Mouse (Mus musculus) liver, embryonic 14.5 days (tissue): ENCODE measurements around the gene Hdac4. TPM values are rescaled to one million over a fixed set of nuclear protein-coding genes. Genes with fewer than 3 reads are reported as not detected.

ENCODE experiments used
- ATAC-seq: fragments of 200-750 bp; cut with Nextera tagmentation; 2 replicates; pipeline ENCODE4 v1.8.0; 2017; ENCODE audit warnings: moderate number of reproducible peaks, mild to moderate bottlenecking, moderate library complexity; ENCODE audit not compliant: insufficient read depth
- DNase-seq, 3 experiments: peaks; one replicate each; pipeline ENCODE4 v3.0.0-alpha.2; 2012 to 2013; ENCODE audit warnings: low read depth in 3 of 3, low spot score in 3 of 3
- H3K27ac ChIP-seq: fragments of 300-500 bp; sonication (generic); 2 replicates; pipeline ENCODE4 v1.5.1; 2014; ENCODE audit warnings: moderate library complexity, mild to moderate bottlenecking, control low read depth, inconsistent platforms
- H3K27me3 ChIP-seq: fragments of 300-500 bp; sonication (generic); 2 replicates; pipeline ENCODE4 v1.6.1; 2014; ENCODE audit warnings: mild to moderate bottlenecking, low read length, moderate library complexity; ENCODE audit not compliant: control insufficient read depth, insufficient read depth
- H3K36me3 ChIP-seq: fragments of 300-500 bp; sonication (generic); replicated peaks from 2 replicates; pipeline ENCODE4 v1.6.1; 2014; ENCODE audit warnings: low read depth; ENCODE audit not compliant: control insufficient read depth, insufficient read depth
- H3K4me1 ChIP-seq, 2 experiments: fragments of 200-500 bp in 1 of 2; fragments of 300-500 bp in 1 of 2; sonication (generic) in 1 of 2; replicated peaks; 2 replicates each; pipeline ENCODE4 v1.6.1; 2012 to 2014; ENCODE audit warnings: antibody characterized with exemption in 1 of 2, inconsistent platforms in 1 of 2, low read length in 1 of 2; ENCODE audit not compliant: control insufficient read depth in 2 of 2, insufficient read depth in 2 of 2
- H3K4me2 ChIP-seq: fragments of 300-500 bp; sonication (generic); 2 replicates; pipeline ENCODE4 v1.6.1; 2014; ENCODE audit warnings: low read depth, mild to moderate bottlenecking, control low read depth, moderate library complexity
- H3K4me3 ChIP-seq, 2 experiments: fragments of 200-500 bp in 1 of 2; fragments of 300-500 bp in 1 of 2; sonication (generic) in 1 of 2; 2 replicates each; pipeline ENCODE4 v1.5.1; 2012 to 2014; ENCODE audit warnings: low read depth in 2 of 2, low read length in 2 of 2, mild to moderate bottlenecking in 2 of 2, control low read depth in 1 of 2, inconsistent platforms in 1 of 2, moderate library complexity in 1 of 2; ENCODE audit not compliant: insufficient read depth in 1 of 2
- H3K9ac ChIP-seq: fragments of 300-500 bp; sonication (generic); replicated peaks from 2 replicates; pipeline ENCODE4 v1.6.1; 2014; ENCODE audit warnings: mild to moderate bottlenecking, control low read depth, moderate library complexity
- H3K9me3 ChIP-seq: fragments of 300-500 bp; sonication (generic); 2 replicates; pipeline ENCODE4 v1.6.1; 2016; ENCODE audit warnings: low read length, mixed read lengths; ENCODE audit not compliant: control insufficient read depth
- CTCF ChIP-seq: IDR thresholded peaks from 2 replicates; pipeline ENCODE4 v1.5.1; 2016; ENCODE audit warnings: antibody characterized with exemption, low read depth, control low read depth
- EP300 ChIP-seq: IDR thresholded peaks from 2 replicates; pipeline ENCODE4 v1.6.1; 2016; ENCODE audit warnings: antibody characterized with exemption, low read depth
- WGBS: fragments of 180-500 bp; shearing (Covaris S2); extraction: QIAGEN DNeasy Blood & Tissue Kit; methylation state at CpG from one replicate; pipeline ENCODE4 v1.1.7; 2014; ENCODE audit not compliant: insufficient replicate concordance; 5-methylcytosine and 5-hydroxymethylcytosine counted together
- polyA plus RNA-seq, 2 experiments: library from polyadenylated mRNA; depleted of rRNA in 1 of 2; stranded (reverse) in 1 of 2; unstranded in 1 of 2; fragments of >200 nt; fragmentation: Nextera tagmentation in 1 of 2; extraction: Ambion mirVana in 1 of 2; gene quantifications; 2 replicates each; pipeline versions ENCODE4 v1.2.1 to v1.2.3; 2012 to 2014

The Hdac4 gene
- polyA plus RNA-seq, 2 experiments = 1.5 to 3.1 TPM

DNA sequence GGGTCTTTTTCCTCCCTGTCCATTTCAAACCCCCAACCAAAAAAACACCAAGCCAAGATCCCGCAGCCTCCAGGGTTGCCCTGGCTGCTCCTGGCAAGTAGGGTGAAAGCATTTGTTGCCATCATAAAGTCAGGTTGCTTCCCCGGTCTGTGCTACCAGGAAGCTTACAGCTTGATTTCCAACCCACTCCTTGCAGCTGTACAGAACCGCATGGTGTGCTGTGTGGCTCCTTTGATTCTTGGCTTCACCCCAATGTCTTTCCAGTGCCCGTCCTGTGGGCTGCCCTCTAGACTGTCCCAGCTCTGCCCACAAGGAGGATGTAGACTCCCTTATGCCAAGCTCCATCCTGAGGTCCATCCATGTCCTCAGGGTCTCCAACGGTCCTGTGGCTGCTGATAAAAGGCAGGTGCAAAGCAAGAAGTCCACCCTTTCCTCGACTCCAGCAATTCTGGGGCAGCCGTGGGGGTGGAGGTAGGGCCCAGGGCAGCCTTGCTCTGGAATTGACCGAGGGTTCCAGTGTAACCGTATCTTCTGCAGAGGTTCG lies 277.2 kb downstream of the Hdac4 start:
- H3K4me3 ChIP-seq = no peak overlapping the region
- 64% methylated on average over 10 of the region's 10 CpGs for WGBS
- no peaks in the 10 kb centered on the region for H3K9me3 ChIP-seq
- no peaks in the 10 kb centered on the region for H3K4me1 ChIP-seq
- ATAC-seq = no peak
- no peak for DNase-seq
- TF ChIP-seq CTCF (no peak), EP300 (no peak)
- no peak overlapping the region for H3K27ac ChIP-seq
- H3K36me3 ChIP-seq = no peaks in the 10 kb centered on the region
- H3K27me3 ChIP-seq = no peaks in the 10 kb centered on the region
- H3K4me2 ChIP-seq = no peak overlapping the region
- H3K9ac ChIP-seq = no peak overlapping the region

- ATAC-seq = no peak
- 38% methylated on average over 2 of the region's 2 CpGs for WGBS
These were observed 277.9 kb downstream of the Hdac4 start for GRCm38 (mm10) chr1:91917596-91917995.

DNA sequence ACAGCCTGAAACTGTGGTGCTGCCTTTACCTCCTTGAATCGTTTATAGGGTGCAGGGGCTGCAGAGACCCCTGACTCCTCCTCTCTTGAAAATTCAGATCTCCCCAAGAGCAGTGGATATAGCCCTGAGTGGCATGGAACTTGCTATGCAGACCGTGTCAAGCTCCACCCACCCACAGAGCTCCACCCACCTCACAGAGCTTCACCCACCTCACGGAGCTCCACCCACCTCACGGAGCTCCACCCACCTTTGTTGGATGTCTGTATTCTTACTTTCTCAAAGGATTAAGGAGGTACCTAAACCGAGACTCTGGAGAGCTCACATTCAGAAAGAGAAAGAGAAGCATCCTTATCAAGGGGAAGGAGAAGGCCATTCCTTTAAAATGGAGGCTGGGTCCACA lies 279.5 kb downstream of the Hdac4 start:
- H3K9ac ChIP-seq = no peak overlapping the region
- no peaks in the 10 kb centered on the region for H3K36me3 ChIP-seq
- H3K27me3 ChIP-seq = no peaks in the 10 kb centered on the region
- WGBS = 55% methylated on average over 5 of the region's 5 CpGs
- H3K4me3 ChIP-seq = no peak overlapping the region
- ATAC-seq (no peak), DNase-seq (no peak)
- H3K4me2 ChIP-seq = no peak overlapping the region
- H3K9me3 ChIP-seq = no peaks in the 10 kb centered on the region
- no peak overlapping the region for H3K27ac ChIP-seq
- H3K4me1 ChIP-seq = no peaks in the 10 kb centered on the region; a peak in 1 of 4 replicates
- no peak for TF ChIP-seq EP300
- TF ChIP-seq CTCF = no peak

More at GRCm38 (mm10) chr1:91917596-91917995, 277.9 kb downstream of the Hdac4 start:
- H3K4me2 ChIP-seq = no peak overlapping the region
- H3K9ac ChIP-seq = no peak overlapping the region
- no peaks in the 10 kb centered on the region for H3K9me3 ChIP-seq
- H3K36me3 ChIP-seq = no peaks in the 10 kb centered on the region
- no peak for DNase-seq
- H3K27ac ChIP-seq = no peak overlapping the region
- no peak overlapping the region for H3K4me3 ChIP-seq
- H3K4me1 ChIP-seq = no peaks in the 10 kb centered on the region
- H3K27me3 ChIP-seq = no peaks in the 10 kb centered on the region
- TF ChIP-seq CTCF (no peak), EP300 (no peak)

GRCm38 (mm10) chr1:91914648-91915047 lies 280.9 kb downstream of the Hdac4 start:
- H3K36me3 ChIP-seq = no peaks in the 10 kb centered on the region
- DNase-seq (no peak), ATAC-seq (no peak)
- H3K27ac ChIP-seq = no peak overlapping the region
- no peak overlapping the region for H3K9ac ChIP-seq
- H3K4me1 ChIP-seq = no peaks in the 10 kb centered on the region; a peak in 1 of 4 replicates
- TF ChIP-seq EP300 (no peak), CTCF (no peak)
- H3K27me3 ChIP-seq = no peaks in the 10 kb centered on the region
- 53% methylated on average over 3 of the region's 3 CpGs for WGBS
- H3K4me2 ChIP-seq = no peak overlapping the region
- no peak overlapping the region for H3K4me3 ChIP-seq
- H3K9me3 ChIP-seq = no peaks in the 10 kb centered on the region

- no peak for ATAC-seq
- no peaks in the 10 kb centered on the region for H3K36me3 ChIP-seq
- no peak overlapping the region for H3K4me3 ChIP-seq
- no peak for TF ChIP-seq EP300
- peak; percentile 82 for TF ChIP-seq CTCF
- no peaks in the 10 kb centered on the region for H3K27me3 ChIP-seq
- H3K4me1 ChIP-seq = no peaks in the 10 kb centered on the region; a peak in 1 of 4 replicates
- H3K27ac ChIP-seq = no peak overlapping the region
- no peak overlapping the region for H3K4me2 ChIP-seq
- WGBS = 42% methylated on average over 6 of the region's 6 CpGs
- DNase-seq = peak in 2 of 3 experiments; percentile 3 to 4
- no peak overlapping the region for H3K9ac ChIP-seq
- H3K9me3 ChIP-seq = no peaks in the 10 kb centered on the region
These were observed 281.6 kb downstream of the Hdac4 start for GRCm38 (mm10) chr1:91913850-91914249.
